Mouse (Mus musculus) MEL-GATA-1-ER (cell line): ENCODE data around the gene Nsmce4a.
"Not testable (repeated sequence)": the region's sequence is repeated elsewhere in the genome, so short reads cannot be mapped to it uniquely, and the experiment has no call there.

ENCODE experiments used
- DNase-seq: peaks from one replicate; pipeline ENCODE4 v3.0.0-alpha.2; 2012; ENCODE audit warnings: low read depth; ENCODE audit errors: extremely low read depth

Nsmce4a gene

GRCm38 (mm10) chr7:130537068-130537467, 35.9 kb downstream of the Nsmce4a start:
- DNase-seq, result no peak

DNA sequence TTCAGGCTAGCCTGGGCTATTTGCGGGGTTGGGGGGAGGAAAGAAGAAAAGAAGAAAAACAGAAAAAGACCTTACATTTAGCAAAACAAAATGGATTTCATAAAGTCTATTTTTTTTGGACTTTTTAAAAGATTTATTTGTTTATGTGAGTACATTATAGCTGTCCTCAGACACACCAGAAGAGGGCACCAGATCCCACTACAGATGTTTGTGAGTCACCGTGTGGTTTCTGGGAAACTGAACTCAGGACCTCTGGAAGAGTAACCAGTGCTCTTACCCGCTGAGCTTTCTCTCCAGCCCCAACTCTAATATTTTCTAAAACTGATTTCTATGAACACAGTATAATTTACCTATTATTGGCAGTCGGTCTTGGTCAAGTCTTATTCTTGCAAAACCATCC, 37.7 kb downstream of the Nsmce4a start:
- DNase-seq, result no peak

DNA sequence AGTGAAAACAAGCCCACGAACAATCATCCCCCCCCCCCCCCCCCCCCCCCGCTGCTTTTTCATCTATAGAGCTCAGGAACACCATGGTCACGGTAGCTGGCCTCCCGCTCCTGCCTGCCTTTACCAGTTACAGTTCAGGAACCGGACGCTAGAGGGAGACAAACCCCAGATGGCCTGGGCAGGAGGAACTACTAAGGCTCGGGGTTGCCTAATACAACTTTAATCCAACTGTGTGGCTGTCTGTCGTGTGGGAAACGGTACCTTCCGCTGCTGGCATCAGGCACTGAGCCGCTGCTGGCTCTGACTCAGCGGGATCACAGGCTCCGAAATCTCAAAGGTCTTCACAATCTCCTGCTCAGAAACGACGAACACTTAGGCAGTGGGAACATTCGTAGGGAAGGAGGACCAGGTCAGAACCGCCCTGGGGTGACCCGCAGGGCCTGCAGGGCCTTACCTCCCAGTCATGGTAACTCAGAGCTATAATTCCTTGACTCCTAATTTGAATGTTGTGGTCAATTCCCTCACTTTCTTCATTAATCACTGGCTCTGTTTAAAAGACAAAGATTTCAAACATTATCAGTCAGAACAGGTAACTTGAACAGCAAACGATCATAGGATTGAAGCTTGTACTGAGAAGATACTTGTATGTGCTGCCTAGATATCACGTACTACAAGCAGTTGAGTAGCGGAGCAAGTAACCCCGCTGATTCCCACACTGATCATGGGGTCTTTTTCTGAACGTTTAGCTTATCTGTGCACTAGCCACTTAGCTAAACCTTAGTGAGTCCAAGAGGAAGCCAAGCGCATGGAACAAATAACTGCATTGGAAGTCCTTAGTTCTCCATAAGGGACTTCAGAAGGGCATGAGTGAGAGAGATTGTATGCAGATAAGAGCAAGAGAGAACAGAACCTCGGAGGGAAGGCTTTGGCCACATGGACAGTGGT, 39.3 kb downstream of the Nsmce4a start:
- DNase-seq, result peak; percentile 74

GRCm38 (mm10) chr7:130531138-130531537, 41.8 kb downstream of the Nsmce4a start:
- not testable (repeated sequence) for DNase-seq

DNA sequence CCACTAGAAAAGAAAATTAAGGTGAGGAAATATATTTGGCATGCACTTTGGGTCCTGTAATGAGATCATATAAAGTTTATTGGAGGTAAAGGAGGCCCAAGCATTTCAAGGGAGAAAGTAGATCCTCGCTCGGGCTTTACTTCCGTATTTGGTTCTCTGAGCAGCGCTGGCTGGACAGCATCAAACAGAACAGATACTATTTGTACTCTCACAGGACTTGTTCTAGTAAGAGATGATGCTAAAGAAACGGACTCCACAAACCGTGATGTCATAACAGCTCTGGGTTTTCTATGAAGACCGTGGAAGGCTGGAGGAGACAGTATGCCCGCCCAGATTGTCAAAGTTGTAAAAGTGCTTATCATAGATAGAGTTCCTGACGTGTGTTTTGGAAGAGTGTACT, 45.6 kb downstream of the Nsmce4a start:
- no peak for DNase-seq

GRCm38 (mm10) chr7:130523451-130523850, 49.5 kb downstream of the Nsmce4a start:
- no peak for DNase-seq

GRCm38 (mm10) chr7:130520812-130521422, 52.0 kb downstream of the Nsmce4a start:
- DNase-seq, result no peak

GRCm38 (mm10) chr7:130520049-130520425, 52.9 kb downstream of the Nsmce4a start, which contains the start of gene Ate1:
Gene Ate1 (minus strand): TSS chr7:130520369.
- DNase-seq, result no peak

DNA sequence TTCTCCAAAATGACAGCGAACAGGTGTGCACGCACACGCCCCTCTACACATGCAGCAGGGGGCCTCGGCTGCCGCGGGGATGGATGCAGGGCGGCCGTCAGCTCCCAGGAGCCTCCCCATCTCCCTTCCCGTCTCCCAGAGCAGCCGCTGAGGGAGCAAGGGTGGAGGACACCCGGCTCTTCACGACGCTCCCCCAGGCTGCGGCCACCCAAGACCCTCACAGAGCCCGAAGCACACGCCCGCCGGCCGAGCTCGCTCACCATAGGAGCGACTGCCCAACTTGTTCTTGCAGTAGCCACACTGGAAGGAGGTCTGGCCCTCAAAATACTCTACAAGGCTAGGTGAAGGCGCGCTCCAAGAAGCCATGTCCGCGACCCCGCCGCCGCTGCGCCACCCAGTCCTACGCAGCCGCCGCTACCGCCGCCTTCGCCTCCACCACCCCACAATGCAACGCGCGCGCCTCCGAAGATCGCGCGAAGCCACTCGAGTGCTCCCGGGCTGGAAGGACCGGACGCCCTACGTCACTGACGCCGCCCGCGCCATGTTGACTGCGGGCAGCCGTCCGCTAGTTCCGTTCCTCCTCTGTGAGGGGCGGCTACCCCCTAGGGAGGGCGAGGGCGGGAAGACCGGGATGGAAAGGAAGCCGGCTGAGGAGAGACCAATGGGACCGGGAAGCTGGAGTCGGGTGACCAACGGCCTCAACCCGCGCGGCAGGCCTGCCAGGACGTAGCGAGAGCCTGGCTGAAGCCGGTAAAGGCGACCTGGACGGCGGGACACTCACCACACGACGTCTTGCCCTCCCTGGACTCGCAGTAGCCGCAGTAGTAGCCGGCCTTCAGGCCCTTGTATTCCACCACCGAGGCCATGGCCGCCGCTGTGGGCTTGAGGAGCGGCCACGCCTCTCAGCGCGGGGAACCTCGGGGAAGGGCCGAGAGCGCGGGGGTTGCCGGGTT, 53.5 kb downstream of the Nsmce4a start:
- DNase-seq, result peak; percentile 79

- peak; percentile 15 for DNase-seq
Measured at GRCm38 (mm10) chr7:130518213-130519095, 54.5 kb downstream of the Nsmce4a start.

DNA sequence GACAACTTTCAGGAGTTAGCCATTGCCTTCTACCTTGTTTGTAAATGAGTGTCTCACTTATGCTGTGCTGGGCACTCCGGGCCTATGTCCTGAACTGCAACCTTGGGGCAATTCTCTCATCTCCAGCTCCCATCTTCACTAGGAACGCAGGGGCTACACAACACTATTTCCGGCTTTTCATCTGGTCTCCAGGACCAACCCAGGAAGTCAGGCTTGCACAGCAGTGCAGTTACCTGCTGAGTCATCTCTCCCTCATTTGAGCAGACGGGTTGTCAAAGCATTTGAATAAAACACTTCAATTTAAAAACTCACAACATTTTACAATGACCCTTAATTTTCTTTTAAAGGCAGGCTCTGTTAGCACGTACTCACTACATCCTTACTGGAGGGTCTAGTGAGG, 62.7 kb downstream of the Nsmce4a start:
- DNase-seq, result no peak

DNA sequence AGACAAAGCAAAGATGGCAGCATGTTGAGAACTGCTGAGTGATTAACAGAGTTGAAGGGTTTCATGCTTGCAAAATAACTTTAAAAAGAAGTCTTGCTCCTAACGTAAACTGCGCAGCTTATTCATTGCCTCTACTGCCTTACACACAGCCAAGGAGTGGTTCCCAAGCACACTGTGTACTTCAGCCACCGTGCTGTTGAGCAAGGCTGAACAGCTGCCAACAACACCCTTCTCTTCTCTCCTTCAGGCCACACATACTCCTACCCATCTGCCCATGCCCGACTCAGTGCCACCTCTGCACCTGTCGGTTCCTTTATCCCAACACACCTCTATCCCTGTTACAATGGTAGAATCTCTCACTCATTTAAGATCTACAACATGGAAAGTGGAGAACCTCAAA, 69.9 kb downstream of the Nsmce4a start:
- DNase-seq, result no peak

DNA sequence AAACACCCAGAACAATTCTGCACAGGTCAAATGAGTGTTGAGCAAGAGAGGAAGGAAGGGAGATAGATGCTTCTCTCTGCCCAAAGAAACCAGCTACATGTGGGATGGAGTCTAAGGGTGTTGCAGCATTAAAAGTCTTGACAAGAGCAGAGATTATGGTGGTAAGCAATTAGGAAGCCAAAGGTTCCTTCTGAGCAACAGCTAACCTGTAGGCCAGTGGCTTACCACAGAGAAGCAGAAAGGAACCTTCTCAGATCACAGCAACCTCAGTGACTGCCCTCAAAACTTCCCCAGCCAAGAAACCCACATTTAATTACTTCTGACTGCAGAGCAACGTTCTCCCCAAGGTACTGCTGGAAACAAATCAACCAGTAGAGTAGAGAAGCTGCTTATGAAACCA, 71.4 kb downstream of the Nsmce4a start:
- DNase-seq, result no peak

GRCm38 (mm10) chr7:130493346-130493745, 79.6 kb downstream of the Nsmce4a start:
- DNase-seq, result no peak

- no peak for DNase-seq
Measured at GRCm38 (mm10) chr7:130492026-130492425, 80.9 kb downstream of the Nsmce4a start.
